Mouse (Mus musculus) CH12.LX (cell line): Measurements from ENCODE around the gene Gm853. TPM values are rescaled to one million over a fixed set of nuclear protein-coding genes. Genes with fewer than 3 reads are reported as not detected.

Experiments used
- DNase-seq: peaks from one replicate; pipeline ENCODE4 v3.0.0-alpha.2; 2013; ENCODE audit errors: extremely low read depth
- H3K27ac ChIP-seq: 2 replicates; pipeline ENCODE4 v1.5.1; 2012; ENCODE audit warnings: low read depth, mild to moderate bottlenecking, control low read depth, moderate library complexity; ENCODE audit not compliant: insufficient read depth
- H3K27me3 ChIP-seq: replicated peaks from 2 replicates; pipeline ENCODE3; 2012; ENCODE audit warnings: inconsistent platforms
- H3K36me3 ChIP-seq, 2 experiments: replicated peaks in 1 of 2; 2 replicates each; pipeline versions ENCODE3 to v1.6.1; 2012; ENCODE audit warnings: inconsistent platforms in 1 of 2, low read length in 1 of 2, mild to moderate bottlenecking in 1 of 2, mixed read lengths in 1 of 2, moderate library complexity in 1 of 2; ENCODE audit not compliant: control insufficient read depth in 1 of 2, insufficient read depth in 1 of 2
- H3K4me1 ChIP-seq, 2 experiments: 2 replicates each; pipeline ENCODE4 v1.6.1; 2012; ENCODE audit warnings: inconsistent platforms in 1 of 2, moderate library complexity in 1 of 2; ENCODE audit not compliant: insufficient read depth in 2 of 2, control insufficient read depth in 1 of 2
- H3K4me2 ChIP-seq: 2 replicates; pipeline ENCODE4 v1.6.1; 2012; ENCODE audit warnings: low read depth, mild to moderate bottlenecking, control low read depth; ENCODE audit not compliant: poor library complexity, insufficient read depth, severe bottlenecking
- H3K4me3 ChIP-seq, 3 experiments: fragments of 150-350 bp in 1 of 3; sonication (generic) in 1 of 3; replicated peaks in 1 of 3; 2 replicates each; pipeline versions ENCODE3 to v1.5.1; 2011 to 2012; ENCODE audit warnings: low read depth in 2 of 3, low read length in 2 of 3, mild to moderate bottlenecking in 2 of 3, moderate library complexity in 2 of 3, control low read depth in 1 of 3, improper control_type of control experiment in 1 of 3, inconsistent platforms in 1 of 3, mixed read lengths in 1 of 3; ENCODE audit not compliant: poor library complexity in 1 of 3
- H3K79me2 ChIP-seq: replicated peaks from 2 replicates; pipeline ENCODE4 v1.6.1; 2012; ENCODE audit warnings: mild to moderate bottlenecking, moderate library complexity; ENCODE audit not compliant: control insufficient read depth, poor library complexity, insufficient read depth, severe bottlenecking; ENCODE audit errors: extremely low read depth
- H3K9ac ChIP-seq: 2 replicates; pipeline ENCODE4 v1.6.1; 2012; ENCODE audit warnings: low read depth, mild to moderate bottlenecking, control low read depth, moderate library complexity; ENCODE audit not compliant: insufficient read depth
- H3K9me3 ChIP-seq: replicated peaks from 2 replicates; pipeline ENCODE3; 2012; ENCODE audit warnings: low read length, inconsistent platforms, mixed read lengths
- BHLHE40 ChIP-seq: IDR thresholded peaks from 2 replicates; pipeline ENCODE4 v1.6.1; 2011; ENCODE audit warnings: mild to moderate bottlenecking, low read depth, low read length, improper control_type of control experiment
- CHD1 ChIP-seq: IDR thresholded peaks from 2 replicates; pipeline ENCODE4 v1.6.1; 2012; ENCODE audit warnings: low read depth, low read length, improper control_type of control experiment, inconsistent platforms
- ELF1 ChIP-seq: IDR thresholded peaks from 2 replicates; pipeline ENCODE4 v1.6.1; 2014; ENCODE audit warnings: low read depth, mild to moderate bottlenecking, inconsistent platforms, low read length, improper control_type of control experiment
- ETS1 ChIP-seq: conservative IDR thresholded peaks from 2 replicates; pipeline ENCODE4 v1.6.1; 2012; ENCODE audit warnings: low read depth, mild to moderate bottlenecking, inconsistent platforms, low read length, improper control_type of control experiment, moderate library complexity
- GABPA ChIP-seq: IDR thresholded peaks from 2 replicates; pipeline ENCODE4 v1.6.1; 2012; ENCODE audit warnings: low read depth, low read length, improper control_type of control experiment, inconsistent platforms; ENCODE audit not compliant: insufficient replicate concordance
- JUN ChIP-seq: IDR thresholded peaks from 2 replicates; pipeline ENCODE4 v1.6.1; 2011; ENCODE audit warnings: low read depth, mild to moderate bottlenecking, low read length, improper control_type of control experiment, moderate library complexity; ENCODE audit not compliant: insufficient read depth
- JUND ChIP-seq: conservative IDR thresholded peaks from 2 replicates; pipeline ENCODE4 v1.6.1; 2011; ENCODE audit warnings: low read depth, low read length, improper control_type of control experiment
- KAT2A ChIP-seq: IDR thresholded peaks from 2 replicates; pipeline ENCODE4 v1.6.1; 2012; ENCODE audit warnings: low read length, improper control_type of control experiment, inconsistent platforms; ENCODE audit not compliant: insufficient replicate concordance
- MAFK ChIP-seq: IDR thresholded peaks from 2 replicates; pipeline ENCODE4 v1.6.1; 2011; ENCODE audit warnings: low read length, improper control_type of control experiment; ENCODE audit not compliant: insufficient replicate concordance
- MAX ChIP-seq: IDR thresholded peaks from 2 replicates; pipeline ENCODE4 v1.6.1; 2011; ENCODE audit warnings: low read length, improper control_type of control experiment
- MAZ ChIP-seq: IDR thresholded peaks from 2 replicates; pipeline ENCODE4 v1.6.1; 2012; ENCODE audit warnings: low read depth, mild to moderate bottlenecking, inconsistent platforms, low read length, improper control_type of control experiment, moderate library complexity
- MEF2A ChIP-seq: IDR thresholded peaks from 2 replicates; pipeline ENCODE4 v1.6.1; 2014; ENCODE audit warnings: low read depth, mild to moderate bottlenecking, inconsistent platforms, low read length, improper control_type of control experiment, borderline replicate concordance
- NELFE ChIP-seq: IDR thresholded peaks from 2 replicates; pipeline ENCODE4 v1.6.1; 2011; ENCODE audit warnings: low read depth, low read length, improper control_type of control experiment
- NRF1 ChIP-seq: IDR thresholded peaks from 2 replicates; pipeline ENCODE4 v1.6.1; 2014; ENCODE audit warnings: low read depth, mild to moderate bottlenecking, inconsistent platforms, low read length, improper control_type of control experiment, moderate library complexity
- PAX5 ChIP-seq: IDR thresholded peaks from 2 replicates; pipeline ENCODE4 v1.6.1; 2012; ENCODE audit warnings: low read length, inconsistent platforms, mixed read lengths
- POLR2A ChIP-seq: IDR thresholded peaks from 2 replicates; pipeline ENCODE4 v1.6.1; 2011; ENCODE audit warnings: low read depth, mild to moderate bottlenecking, improper control_type of control experiment, low read length
- POLR2AphosphoS2 ChIP-seq: IDR thresholded peaks from 2 replicates; pipeline ENCODE4 v1.6.1; 2011; ENCODE audit warnings: low read depth, low read length, improper control_type of control experiment
- RAD21 ChIP-seq: IDR thresholded peaks from 2 replicates; pipeline ENCODE4 v1.6.1; 2011; ENCODE audit warnings: low read depth, mild to moderate bottlenecking, low read length, improper control_type of control experiment, moderate library complexity
- RCOR1 ChIP-seq: conservative IDR thresholded peaks from 2 replicates; pipeline ENCODE4 v1.6.1; 2012; ENCODE audit warnings: low read depth, mild to moderate bottlenecking, inconsistent platforms, low read length, improper control_type of control experiment
- SIN3A ChIP-seq: IDR thresholded peaks from 2 replicates; pipeline ENCODE4 v1.6.1; 2012; ENCODE audit warnings: low read length, improper control_type of control experiment, inconsistent platforms
- TCF12 ChIP-seq: IDR thresholded peaks from 2 replicates; pipeline ENCODE4 v1.6.1; 2014; ENCODE audit warnings: low read depth, mild to moderate bottlenecking, inconsistent platforms, low read length, improper control_type of control experiment
- UBTF ChIP-seq: IDR thresholded peaks from 2 replicates; pipeline ENCODE4 v1.6.1; 2012; ENCODE audit warnings: low read depth, mild to moderate bottlenecking, inconsistent platforms, low read length, improper control_type of control experiment, moderate library complexity
- USF1 ChIP-seq: IDR thresholded peaks from 2 replicates; pipeline ENCODE4 v1.6.1; 2014; ENCODE audit warnings: low read depth, mild to moderate bottlenecking, inconsistent platforms, low read length, improper control_type of control experiment
- ZC3H11A ChIP-seq: IDR thresholded peaks from 2 replicates; pipeline ENCODE4 v1.6.1; 2012; ENCODE audit warnings: low read depth, mild to moderate bottlenecking, inconsistent platforms, low read length, improper control_type of control experiment
- ZMIZ1 ChIP-seq: IDR thresholded peaks from 2 replicates; pipeline ENCODE4 v1.6.1; 2012; ENCODE audit warnings: low read depth, mild to moderate bottlenecking, inconsistent platforms, low read length, improper control_type of control experiment
- ZNF384 ChIP-seq: IDR thresholded peaks from 2 replicates; pipeline ENCODE4 v1.6.1; 2012; ENCODE audit warnings: low read depth, low read length, improper control_type of control experiment, inconsistent platforms
- dilution Hi-C: fragments of 300-500 bp; cut with MboI; formaldehyde crosslinking; loops from 2 replicates; pipeline ENCODE4 v1.14.3; 2020; ENCODE audit warnings: low sequenced_read_pairs; ENCODE audit not compliant: extremely low pct_unique_long_range_greater_than_20kb, extremely low pct_ligation_motif_present
- in situ Hi-C: fragments of 300-500 bp; cut with MboI; formaldehyde crosslinking; loops from 3 replicates; pipeline ENCODE4 v1.14.3; 2019; ENCODE audit warnings: low sequenced_read_pairs, low pct_ligation_motif_present, low pct_unique_long_range_greater_than_20kb, mixed read lengths
- polyA plus RNA-seq: library from polyadenylated mRNA; unstranded; fragments of >175 nt; gene quantifications from 2 replicates; pipeline ENCODE4 v1.2.1, GENCODE M21; 2012; ENCODE audit warnings: low read depth; ENCODE audit not compliant: insufficient read length
- total RNA-seq, 2 experiments: library from RNA; depleted of rRNA; stranded (reverse); fragments of 300-350 nt in 1 of 2; fragments of >200 nt in 1 of 2; gene quantifications; 2 replicates each; pipeline ENCODE4 v1.2.3; 2012 to 2014

Gm853 gene
- total and polyA plus RNA-seq, 3 experiments, result not detected

DNA sequence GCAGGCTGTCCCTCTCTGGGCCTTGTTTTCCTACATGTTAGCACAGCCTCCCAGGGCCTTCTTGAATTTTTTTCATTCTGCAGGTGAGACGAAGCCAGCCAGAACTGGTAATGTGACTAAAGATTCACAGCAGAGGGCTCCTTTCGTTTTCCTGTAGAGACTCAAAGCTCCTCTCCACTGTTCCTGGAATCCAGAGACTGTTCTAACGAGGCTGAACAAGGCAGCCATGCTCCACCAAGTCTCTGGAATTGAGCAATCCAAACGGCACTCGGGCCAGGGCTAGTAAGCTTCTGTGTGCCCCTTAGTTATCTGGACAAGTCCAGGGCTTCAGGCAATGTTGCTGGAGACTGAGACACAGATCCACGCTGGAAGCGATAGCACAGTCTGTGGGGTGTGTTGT lies 44.7 kb downstream of the Gm853 start:
- TF ChIP-seq ZNF384 (no peak), GABPA (no peak), ETS1 (no peak), SIN3A (no peak), PAX5 (no peak), NRF1 (no peak), RCOR1 (no peak), POLR2AphosphoS2 (no peak), JUN (no peak), POLR2A (no peak), USF1 (no peak), KAT2A (no peak), MAFK (no peak)
- dilution Hi-C loops, result no loop called here
- DNase-seq, result no peak

DNA sequence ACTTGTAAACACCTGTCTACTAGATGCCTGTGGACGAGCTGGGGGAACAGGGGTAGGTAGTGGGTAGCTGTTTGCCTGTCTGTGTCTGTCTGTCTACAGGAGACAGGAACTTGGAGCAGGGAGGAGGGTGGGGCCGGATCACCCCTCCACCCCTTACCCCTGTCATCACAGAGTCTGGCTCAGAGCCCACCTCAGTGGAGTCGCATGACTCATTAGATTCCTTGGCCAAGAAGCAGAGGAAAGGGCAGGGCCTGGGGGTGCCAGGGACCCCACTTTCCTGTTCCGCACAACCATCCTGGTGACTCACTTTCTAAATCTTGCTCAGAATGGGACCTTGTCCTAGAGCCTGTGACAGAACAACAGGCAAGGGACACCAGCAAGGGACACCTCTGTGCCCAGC lies 45.1 kb downstream of the Gm853 start:
- dilution Hi-C loops (no loop called here), in situ Hi-C loops (no loop called here)
- H3K4me2 ChIP-seq, result no peak overlapping the region
- no peaks in the 10 kb centered on the region for H3K9me3 ChIP-seq
- peaks cover 86% of the 10 kb centered on the region for H3K27me3 ChIP-seq
- H3K27ac ChIP-seq, result no peak overlapping the region
- TF ChIP-seq NRF1 (no peak), ELF1 (no peak), ZMIZ1 (no peak), SIN3A (no peak), MEF2A (no peak), MAX (no peak), MAZ (no peak), RCOR1 (no peak), CHD1 (no peak), USF1 (no peak), JUND (no peak), UBTF (no peak), BHLHE40 (no peak), NELFE (no peak), TCF12 (no peak), RAD21 (no peak), ZC3H11A (no peak)
- H3K79me2 ChIP-seq, result no peaks in the 10 kb centered on the region
- no peak for DNase-seq
- H3K36me3 ChIP-seq, result no peaks in the 10 kb centered on the region
- H3K9ac ChIP-seq, result no peak overlapping the region
- no peak overlapping the region for H3K4me3 ChIP-seq
- peaks cover 3 to 4% of the 10 kb centered on the region in 2 experiments; a peak in 2 of 4 replicates for H3K4me1 ChIP-seq

More for the DNA sequence above, 44.7 kb downstream of the Gm853 start:
- peaks cover 3 to 4% of the 10 kb centered on the region in 2 experiments; a peak in 2 of 4 replicates for H3K4me1 ChIP-seq
- no peaks in the 10 kb centered on the region for H3K36me3 ChIP-seq
- H3K27ac ChIP-seq, result no peak overlapping the region
- no peaks in the 10 kb centered on the region for H3K79me2 ChIP-seq
- in situ Hi-C loops, result no loop called here
- no peak overlapping the region for H3K9ac ChIP-seq
- H3K4me3 ChIP-seq, result no peak overlapping the region
- H3K27me3 ChIP-seq, result peaks cover 86% of the 10 kb centered on the region
- no peaks in the 10 kb centered on the region for H3K9me3 ChIP-seq
- H3K4me2 ChIP-seq, result no peak overlapping the region
